Mouse (Mus musculus) mesoderm, embryonic 11.5 days (tissue): ENCODE measurements around the gene Mapk12.

Experiments
- DNase-seq: peaks from one replicate; pipeline ENCODE4 v3.0.0-alpha.2; 2012; ENCODE audit warnings: low read depth, low spot score

Gene Mapk12

DNA sequence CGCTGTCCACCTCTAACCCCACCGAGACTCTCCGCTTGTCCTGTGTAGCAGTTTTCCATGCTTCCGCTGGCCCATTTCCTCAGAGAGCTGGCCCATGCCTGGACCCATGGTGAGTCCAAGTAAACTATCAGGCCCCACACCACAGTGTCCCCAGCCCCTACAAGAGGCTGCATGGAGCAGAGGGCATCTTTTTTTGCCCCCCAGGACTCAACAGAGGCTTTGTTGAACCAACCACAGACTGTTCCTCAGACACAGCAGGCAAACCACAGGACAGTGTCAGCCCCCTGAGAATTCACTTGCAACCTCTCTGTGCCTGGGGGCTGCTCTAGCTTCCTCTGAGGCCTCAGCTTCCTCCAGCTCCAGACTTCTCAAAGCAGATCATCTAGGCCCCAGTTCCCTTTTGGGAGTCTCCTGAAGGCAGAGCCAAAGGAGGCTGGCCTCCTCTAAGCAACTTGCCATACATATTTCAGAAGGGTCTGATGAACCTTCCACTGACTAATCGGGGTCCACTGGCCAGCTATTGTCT, 31.1 kb upstream of the Mapk12 start:
- DNase-seq = no peak

DNA sequence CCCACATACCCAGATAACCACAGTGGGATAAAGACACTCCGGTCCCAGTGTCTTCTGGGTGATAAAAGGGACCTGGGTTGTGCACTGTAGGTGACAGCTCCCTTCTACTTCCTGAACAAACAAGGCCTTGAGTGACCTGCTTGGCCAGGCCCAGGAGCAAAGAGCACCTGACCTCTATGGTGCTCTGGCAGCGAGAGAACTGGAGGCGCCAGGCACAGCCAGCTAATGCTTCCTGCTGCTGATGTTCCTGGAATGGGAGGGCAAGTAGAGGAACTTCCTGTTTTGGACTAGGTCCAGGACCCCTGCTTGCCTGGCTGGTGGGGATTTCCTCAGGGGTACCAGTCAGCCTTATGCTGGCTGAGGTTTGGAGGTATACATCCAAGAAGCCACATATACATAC, 29.6 kb upstream of the Mapk12 start:
- no peak for DNase-seq

DNA sequence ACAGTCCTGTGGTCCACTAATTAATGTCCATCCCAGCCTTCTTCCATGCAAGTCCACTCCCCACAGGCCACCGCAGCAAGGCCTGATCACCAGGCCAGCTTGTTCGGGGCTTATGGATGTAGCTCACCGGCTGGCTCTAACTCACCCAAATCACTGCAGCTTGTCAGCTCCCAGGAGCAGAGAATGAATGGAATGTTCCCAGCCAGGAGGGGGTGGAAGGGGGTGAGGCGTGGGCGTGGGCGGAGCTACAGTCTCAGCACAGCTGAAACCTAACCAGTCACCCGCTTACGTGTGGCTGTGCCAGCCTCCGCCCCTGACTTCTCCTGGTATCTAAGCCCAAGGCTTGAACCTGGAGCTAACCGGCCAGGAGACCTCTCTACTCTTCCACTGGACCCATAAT, 28.9 kb upstream of the Mapk12 start:
- peak; percentile 93 for DNase-seq

DNA sequence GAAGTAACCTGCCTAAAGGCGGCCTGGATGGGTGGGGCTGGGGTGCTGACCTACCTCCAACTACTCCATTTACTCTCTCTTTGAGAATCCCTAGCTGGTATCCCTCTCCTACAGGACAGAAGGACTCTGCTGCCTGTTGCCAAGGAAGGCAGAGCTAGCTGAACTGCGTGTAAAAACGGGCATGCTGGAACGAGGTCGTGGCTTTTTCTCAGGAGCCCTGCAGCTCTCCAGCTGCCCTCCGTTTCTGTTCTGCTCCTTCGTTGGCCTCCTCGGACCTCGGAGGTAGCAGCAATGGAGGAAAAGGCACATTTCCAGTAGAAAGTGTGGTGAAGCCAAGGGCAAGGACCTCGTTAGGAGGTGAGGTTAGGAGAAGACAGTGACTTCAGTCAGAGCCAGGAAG, 28.4 kb upstream of the Mapk12 start:
- no peak for DNase-seq

DNA sequence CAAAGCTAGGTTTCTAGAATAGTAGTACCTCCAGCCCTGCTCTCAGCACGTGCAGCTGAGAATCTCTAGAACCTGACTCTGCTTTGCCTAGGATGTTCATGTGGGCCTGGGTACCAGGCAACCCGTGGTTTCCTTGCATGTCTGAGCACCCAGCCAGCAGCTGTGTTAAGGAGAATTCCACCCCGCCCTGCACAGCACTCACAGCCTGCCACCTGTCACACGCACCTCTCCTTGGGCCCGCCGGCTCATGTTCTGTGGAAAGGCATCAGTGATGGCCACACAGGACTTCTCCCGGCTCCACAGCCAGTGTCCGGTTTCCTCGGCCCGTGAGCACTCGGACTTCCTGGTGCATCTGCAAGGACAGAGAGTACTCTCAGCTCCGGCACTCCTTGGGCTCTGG, 25.0 kb upstream of the Mapk12 start:
- DNase-seq = no peak

DNA sequence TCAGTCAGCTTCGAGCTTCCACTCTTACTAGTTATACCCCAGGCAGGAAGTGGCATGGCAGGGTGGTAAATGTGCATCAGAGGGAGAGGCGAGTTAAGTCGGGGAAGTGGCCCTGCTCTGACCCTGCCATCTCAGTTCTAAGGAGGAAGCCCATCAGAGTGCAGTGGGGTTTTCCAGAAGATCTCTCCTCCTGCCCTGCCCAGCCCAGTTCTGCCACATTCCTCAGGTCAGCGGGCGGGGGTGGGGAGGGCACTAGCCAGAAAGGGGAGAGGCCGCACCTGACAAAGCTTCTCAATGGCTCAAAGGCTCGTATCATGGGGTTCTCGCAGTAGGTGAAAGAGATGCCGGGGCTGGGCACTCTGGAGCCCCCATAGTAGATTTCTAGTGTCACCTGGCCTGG, 20.9 kb upstream of the Mapk12 start:
- DNase-seq = no peak

DNA sequence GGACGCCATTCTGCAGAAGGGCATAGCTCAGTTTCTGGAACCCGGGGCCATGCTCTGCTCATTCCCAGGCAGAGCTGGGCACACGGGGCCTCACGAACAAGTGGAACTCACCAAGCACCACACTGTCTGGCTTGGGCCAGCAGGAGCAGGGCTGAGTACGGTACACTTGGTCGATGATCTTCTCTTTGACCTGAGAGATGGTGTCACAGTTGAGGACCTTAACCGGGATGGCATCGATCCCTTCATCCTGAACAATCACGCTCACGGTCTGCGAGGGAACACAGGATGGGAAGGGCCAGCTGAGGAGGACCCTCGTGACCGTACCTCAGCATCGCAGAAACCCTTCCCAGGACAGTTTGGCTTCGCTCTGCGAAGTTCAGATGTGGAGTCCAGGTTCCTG, 18.0 kb upstream of the Mapk12 start:
- DNase-seq = no peak

DNA sequence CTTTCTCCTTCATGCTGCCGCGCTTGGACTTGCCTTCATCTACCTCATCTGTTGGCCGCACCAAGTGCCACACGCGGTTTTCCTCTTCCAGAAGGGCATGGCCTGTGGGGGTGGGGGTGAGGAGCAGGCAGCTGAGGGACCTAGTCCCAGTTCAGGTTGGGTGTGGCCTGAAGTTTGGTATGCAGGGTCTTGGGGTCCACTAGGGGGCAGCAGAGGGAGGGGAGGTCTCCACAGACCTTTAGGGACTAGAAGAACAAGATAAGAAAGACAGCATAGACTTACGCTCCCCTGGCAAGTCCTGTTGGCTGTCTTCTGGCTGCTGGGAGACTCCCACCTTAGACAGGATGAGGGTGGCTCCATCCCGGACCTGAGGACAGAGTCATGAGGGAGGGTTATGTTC, 17.5 kb upstream of the Mapk12 start:
- peak; percentile 87 for DNase-seq

DNA sequence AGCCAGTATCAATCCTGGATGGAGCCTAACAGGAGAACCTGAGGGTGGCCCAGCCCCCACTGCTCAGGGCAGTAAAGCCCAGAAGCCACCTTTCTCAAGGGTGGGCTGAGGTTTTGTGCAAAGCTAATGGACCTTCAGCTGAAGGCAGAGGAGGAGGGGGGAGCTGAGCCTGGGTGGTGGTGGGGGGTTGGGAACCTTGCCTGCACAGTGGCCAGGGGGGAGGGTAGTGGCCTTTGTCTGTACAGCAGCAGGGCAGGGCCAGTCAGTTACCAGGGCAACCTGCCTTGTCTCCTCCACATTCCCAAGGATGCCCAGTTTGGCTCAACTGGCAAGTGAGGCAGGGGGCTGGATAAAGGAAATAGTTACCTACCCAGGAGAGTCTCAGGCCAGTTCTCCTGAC, 11.8 kb upstream of the Mapk12 start:
- DNase-seq = peak; percentile 67

DNA sequence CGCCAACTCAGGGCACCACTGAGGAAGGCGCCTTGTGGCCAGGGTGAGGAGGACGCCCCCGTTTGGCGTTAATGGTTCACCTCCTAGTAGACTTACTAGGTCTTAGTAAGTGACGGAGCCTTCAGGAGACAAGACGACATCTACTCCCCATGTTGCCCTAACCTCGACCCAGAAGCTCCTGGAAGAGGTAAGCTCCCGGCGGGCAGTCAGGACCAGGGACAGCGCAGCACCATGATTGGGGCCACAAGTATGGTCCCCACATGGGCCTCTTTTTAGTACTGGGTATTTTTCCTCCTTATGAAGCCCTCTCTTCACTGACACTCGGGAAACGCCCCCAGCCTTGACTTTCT, 9.5 kb upstream of the Mapk12 start:
- peak; percentile 61 for DNase-seq

DNA sequence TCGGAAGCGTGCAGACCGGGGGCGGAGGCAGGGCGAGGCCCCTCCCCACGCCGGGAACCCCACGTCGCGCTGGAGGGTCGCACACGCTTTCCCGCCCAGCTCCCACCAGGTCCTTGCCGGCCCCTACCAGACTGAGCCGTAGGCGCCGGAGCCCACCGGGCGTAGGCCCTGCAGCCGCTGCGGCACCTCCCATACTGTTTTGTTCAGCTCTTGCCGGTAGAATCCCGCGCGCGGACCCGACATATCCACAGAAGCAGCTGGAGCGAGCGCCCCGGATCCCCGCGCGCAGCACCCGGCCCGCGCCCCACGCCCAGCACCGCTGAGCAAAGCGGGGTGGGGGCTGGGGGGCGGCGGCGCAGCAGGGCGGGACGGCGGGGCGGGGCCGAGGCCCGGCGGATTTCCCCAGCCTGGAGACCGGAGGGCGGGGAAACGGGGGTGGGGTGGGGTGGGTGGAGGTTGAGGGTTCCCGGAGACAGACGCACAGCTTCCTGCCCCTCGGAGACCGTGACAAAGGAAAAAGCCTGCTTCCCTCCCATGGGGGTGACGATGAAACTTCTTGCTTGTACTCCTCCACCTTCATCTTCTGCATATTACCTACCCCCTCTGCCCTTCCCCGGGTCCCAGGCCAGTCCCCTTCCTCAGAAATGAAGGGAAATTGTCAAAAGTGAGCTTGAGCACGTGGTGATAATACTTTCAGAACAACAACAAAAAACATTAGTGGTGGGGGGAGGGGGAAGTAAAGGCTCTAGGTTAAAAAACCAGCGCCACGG, 9.0 kb upstream of the Mapk12 start, which contains the start of gene Mapk11:
Mapk11 (minus strand) TSS at position 358 of the 770 bp plus-strand sequence.
- DNase-seq = no peak

DNA sequence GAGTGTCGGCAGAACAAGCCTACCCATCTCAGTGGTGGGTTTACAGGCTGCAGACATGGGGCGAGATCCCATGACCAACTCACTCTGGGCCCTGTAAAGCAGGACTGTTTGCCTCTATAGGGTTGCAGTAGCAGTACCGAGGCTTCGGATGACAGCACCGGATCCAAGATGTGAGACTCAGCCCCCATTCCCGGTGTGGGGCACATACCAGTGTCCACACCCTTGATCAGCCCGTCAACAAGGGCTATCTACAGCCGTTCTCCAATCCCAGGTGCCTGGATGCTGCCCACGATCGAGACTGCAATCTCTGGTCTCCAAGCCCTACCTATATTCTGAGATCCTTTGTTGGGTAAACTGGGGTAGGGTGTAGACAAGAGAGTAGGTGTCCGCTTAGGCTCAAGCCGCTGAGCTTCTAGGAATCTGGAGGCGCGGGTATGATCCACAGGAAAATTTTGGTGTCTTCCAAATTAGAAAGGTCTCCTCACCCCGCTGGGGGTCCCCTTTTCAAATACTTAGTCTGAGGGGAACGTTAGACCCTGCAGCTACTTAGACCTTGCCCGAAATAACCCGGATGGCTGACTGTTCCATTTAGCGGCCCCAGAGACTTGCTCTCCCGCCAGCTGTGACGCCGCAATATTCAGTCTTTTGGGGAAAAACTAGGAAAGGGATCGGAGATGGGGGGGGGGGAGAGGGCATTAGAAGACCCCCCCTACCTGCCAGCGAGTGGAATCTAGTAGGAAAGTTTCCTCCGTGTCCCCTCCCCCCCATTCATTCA, 8.2 kb upstream of the Mapk12 start:
- no peak for DNase-seq

DNA sequence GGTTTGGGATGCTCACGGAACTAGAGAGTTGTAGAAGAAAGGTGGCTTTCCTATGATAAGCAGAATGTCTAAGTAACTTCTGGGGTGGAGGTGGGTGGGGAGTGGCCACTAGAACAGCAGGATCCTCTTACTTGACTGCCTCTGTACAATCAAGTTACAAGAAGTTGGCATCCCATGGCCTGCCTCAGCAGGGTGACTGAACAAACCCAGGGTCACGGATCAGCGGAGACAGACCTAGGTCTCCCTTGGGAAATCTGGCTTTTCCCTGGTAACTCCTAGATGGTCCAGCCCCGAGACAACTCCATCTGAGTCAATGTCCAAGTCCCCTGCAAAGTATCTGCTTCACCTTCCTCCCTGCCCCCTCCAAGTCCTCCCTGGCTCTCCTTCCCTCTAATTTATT, 7.4 kb upstream of the Mapk12 start:
- no peak for DNase-seq

DNA sequence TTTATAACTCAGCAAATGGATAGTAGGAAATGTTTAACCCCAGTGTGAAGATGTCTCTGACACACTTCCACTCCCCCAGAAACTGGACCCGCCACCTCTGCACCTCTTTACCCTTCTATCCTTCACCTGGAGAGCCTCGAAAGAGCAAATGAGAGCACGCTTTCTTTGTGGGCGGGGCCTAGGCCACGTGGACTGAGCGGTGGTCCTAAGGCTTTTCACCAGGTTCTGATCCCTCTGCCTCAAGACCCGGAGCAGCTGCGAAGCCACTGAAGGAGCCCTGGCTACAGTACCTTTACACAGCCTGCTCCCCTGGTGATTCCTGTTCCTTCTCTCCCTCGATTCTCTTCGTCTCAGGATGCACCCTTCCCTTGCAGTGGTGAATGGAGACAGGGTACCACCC, 7.0 kb upstream of the Mapk12 start:
- no peak for DNase-seq

DNA sequence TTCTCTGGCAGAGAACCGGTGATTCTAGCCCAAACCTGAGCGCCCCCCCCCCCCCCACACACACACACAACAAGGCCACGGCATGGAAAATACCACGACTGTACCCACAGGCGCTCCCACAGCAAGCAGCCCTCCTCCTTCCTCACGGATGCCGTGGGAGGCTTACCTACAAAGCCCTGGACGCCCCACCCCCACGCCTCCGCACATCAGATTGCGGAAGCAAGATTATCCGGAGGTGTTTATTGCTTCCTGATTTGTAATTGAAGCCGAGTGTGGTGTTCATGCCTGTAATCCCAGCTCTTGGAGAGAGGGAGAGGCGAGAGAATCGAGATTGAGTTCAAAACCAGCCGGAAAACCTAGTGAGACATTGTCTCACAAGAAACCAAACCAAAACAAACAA, 6.5 kb upstream of the Mapk12 start:
- no peak for DNase-seq

DNA sequence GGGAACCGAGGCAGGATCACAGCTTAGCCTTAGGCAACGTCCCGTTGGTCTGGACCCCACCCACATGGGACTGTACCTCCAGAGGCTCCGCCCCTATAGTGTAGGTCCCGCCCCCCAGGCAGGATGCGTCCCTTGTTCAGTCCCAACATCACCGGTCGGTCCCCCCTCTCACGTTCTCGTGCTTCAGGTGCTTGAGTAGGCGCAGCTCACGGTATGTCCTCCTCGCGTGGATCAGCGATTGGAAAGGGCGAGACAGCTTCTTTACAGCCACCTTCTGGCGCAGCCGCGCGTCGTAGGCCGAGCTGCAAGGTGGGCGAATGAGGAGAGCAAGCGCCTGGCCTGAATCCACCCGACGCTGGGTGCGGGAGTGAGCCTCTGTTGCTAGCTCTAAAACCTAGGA, 6.0 kb upstream of the Mapk12 start:
- DNase-seq = no peak

DNA sequence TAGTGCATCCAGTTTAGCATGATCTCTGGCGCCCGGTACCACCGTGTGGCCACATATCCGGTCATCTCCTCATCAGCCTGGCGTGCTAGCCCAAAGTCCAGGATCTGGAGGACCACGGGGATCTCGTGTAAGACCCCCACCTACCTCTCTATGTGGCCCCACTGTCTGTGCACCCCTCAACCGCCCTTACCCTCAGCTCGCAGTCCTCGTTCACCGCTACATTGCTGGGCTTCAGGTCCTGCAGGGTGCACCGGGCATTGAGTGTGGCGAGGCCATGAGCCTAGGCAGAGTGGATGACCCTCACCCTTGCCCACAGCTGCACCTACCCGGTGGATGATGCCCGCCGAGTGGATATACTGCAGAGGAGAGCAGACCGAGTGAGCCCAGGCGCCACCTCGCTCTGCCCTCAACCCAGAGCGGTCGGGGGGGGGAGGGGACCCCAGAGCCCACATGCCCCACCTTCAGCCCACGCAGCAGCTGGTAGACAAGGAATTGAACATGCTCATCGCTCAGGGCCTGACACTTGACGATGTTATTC, 5.4 kb upstream of the Mapk12 start:
- no peak for DNase-seq

DNA sequence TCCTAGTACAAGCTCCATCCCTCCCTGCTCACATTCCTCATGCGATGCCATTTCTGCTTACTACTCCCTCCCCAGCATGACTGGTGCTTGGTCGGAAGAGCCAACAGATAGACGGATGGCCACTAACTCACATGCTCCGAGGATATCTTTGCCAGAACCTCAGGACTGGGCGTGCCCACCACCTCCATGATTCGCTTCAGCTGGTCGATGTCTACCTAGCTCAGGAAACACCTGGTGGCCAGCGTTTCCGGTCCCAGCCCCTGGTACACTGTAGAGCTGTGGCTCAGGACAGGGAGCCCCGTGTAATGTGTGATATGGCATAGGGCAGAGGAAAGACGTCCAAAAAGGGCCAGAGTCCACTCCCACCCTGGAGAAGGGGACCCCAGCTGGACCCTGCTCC, 4.5 kb upstream of the Mapk12 start:
- DNase-seq = no peak

DNA sequence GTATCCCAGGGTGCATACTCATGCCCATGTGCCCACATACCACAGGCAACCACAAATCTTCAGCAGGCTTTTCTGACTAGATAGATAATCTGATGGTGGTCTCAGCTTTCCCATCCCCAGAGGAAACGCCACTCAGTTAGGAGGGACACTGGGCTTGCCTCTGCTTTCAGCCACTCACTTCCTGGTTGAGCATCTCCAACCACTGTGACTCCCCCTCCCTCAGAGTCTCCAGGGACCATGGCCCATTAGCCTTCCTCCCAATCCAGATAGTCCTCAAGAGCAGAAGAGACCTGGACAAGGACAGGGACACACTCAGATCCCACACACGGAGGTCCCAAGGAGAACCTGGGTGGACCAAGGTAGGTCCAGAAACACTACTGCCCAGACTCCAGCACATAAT, 2.6 kb upstream of the Mapk12 start:
- DNase-seq = no peak

DNA sequence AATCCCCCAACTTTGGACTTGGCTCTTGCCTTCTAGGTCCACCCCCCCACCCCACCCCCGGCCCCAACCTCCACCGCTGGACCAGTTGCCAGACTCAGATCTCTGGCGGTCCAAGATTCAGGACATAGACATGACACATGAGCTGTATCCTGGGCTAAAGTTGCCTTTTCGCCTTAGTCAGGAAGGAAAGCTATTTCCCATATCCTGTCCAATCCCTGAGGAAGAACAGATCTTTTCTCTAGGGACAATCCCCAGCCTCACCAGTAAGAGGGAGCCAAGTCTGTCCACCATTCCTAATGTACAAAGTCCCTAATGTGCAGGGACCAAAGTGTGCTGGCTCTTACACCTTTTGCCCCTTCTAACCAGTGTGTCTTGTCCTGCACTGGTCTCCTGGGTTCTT, 1.4 kb upstream of the Mapk12 start:
- no peak for DNase-seq

DNA sequence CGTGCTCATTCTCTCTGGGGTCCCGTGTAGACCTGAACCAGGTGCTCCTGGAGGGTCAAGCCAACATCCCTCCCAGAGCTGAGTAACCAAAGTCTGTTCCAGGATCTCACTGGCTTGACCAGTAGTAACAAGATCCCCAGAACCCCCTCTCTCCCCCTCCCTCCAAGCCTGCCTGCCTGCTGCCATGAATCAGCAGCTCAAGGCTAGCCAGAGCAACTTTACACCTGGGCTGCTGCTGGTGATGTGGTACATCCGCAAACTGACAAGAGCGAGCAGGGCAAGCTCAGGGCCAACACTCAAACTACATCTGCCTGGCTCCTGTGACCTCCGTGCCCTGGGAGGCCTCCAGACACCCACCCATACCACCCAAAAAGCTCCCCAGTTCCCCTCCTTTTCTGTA, 940 bp upstream of the Mapk12 start:
- no peak for DNase-seq

DNA sequence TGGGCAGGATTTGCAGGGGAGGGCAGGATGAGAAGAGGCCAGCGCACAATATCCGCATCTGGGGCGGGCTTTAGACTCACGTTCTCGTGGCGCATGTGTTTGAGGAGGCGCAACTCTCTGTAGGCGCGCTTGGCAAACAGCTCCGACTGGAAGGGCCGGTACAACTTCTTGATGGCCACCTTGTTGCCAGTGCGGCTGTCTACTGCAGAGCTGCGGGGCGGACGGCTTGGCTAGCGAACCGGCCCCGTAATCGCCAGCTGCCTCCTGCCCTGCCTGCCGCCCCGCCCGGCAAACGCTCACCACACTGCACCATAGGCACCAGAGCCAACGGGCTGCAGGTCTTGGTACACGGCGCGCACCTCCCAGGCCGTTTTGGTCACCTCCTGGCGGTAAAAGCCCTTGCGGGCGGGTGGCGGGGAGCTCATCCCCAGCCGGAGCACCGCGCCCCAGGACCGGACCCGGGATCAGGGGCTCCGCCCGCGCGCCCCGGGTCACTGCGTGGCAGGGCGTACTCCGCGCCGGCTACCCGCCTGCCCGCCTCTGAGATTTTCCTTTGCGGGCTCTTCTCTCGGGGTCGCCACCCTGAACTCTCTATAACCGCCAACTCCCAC, 350 bp downstream of the Mapk12 start:
- no peak for DNase-seq
